Mouse (Mus musculus) frontal cortex, adult (tissue): ENCODE measurements at regions not wholly inside any gene's neighbourhood (a gene's known extent, or its start where the extent isn't known, plus 50 kb on each side); places are given as distances from the start of the nearest gene placed in this dataset.
"Not testable (repeated sequence)": the region's sequence is repeated elsewhere in the genome, so short reads cannot be mapped to it uniquely, and the experiment has no call there.

ENCODE experiments used
- ATAC-seq: cut with Nextera tagmentation; 2 replicates; pipeline ENCODE4 v1.9.2; 2017; ENCODE audit warnings: mild to moderate bottlenecking, moderate library complexity, mixed read lengths; ENCODE audit not compliant: low TSS enrichment

DNA sequence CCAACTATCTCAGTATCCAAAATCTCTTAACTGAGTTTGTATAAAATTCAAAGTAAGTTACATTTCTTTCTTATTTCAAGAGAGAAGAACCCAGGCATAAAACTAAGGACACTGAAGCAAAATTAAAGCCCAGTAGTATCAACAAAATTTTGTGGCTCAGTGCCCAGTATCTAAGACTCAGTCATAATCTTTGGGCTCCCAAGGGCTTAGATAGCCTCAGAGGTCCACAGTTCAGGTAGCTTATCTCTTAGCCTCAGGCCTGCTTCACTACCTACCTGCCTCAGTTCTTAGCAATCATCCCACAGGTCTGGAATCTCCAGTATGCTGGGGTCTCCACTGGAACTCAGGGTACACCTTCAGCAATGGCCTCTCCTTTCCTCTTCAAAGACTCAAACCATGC is 835.6 kb upstream of the Olfr1507 start:
- not testable (repeated sequence) for ATAC-seq

DNA sequence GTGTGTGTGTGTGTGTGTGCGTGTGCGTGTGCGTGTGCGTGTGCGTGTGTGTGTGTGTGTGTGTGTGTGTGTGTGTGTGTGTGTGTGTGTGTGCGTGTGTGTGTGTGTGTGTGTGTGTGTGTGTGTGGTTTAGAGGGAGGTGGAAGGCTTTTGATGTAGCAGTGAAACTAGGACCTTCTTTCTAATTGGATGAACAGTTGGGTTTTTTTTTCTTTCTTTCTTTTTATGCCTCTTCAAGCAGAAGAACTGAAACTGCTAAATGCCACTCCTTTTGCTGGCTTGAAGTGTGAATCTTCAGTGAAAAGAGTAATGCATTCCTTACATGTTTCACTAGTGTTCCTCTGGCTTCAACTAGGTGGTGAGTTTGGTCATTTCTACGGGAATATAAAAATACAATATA is 828.8 kb upstream of the Olfr1507 start:
- ATAC-seq = not testable (repeated sequence)

DNA sequence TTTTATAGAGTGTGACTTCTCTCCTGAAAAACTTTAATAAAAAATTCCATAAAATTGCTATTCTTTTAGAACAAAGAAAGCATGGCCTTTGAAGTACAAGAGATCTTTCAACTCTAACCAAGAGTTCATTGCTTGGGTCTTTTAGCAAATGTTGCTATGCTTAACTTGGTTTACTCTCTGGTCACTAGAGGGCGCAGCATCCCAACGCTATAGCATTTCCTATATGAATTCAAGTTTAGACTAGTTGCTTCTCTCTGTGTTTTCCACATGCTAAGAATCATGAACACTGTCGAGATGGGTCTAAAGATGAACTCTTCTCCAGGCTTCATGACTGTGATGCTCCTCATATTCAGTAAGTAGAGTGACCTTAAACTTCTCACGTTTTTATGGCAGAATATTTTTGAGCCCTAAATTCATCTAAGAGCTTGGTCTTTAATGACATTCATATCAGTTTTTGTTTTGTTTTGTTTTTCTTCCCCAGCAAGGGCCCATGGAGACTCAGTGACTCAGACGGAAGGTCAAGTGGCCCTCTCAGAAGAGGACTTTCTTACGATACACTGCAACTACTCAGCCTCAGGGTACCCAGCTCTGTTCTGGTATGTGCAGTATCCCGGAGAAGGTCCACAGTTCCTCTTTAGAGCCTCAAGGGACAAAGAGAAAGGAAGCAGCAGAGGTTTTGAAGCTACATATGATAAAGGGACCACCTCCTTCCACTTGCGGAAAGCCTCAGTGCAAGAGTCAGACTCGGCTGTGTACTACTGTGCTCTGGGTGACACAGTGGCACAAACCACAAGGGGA is 823.2 kb upstream of the Olfr1507 start:
- peak; percentile 84 for ATAC-seq

DNA sequence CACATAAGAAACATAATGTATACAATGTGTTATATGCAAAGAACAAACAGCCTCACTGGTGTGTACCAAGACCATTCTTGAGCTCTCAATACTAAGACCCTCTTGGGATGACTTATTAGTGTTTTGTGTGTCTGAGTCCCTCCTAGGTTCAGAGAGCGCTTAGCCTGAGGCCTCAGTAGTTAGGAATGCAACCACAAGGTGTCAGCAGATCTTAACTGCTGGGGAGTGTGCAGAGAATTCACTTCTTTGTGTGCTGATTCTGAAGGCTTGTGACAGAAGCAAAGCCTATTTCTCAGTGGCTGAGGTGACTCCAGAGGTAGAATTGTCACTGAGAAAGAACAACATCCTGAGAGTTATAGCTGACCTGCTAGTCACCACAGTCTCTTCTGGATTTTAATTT is 816.9 kb upstream of the Olfr1507 start:
- peak; percentile 73 for ATAC-seq

DNA sequence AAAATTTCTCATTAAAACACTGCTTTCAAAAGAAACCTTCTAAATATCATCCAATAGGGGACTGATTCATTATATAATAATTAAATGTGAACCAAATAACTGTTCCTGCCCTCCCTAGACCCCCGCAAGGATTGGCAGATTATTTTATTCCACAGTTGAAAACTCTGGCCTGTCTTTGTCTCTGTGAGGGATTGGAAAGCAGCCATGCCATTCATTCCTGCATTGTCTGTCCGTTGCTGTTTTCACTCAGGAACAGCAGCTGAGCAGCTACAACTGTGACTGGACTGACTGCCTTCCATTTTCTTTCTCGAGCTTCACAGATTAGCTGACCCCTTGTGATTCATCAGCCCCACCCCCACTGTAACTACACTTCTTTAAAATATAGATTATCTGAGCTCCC is 807.6 kb upstream of the Olfr1507 start:
- ATAC-seq = not testable (repeated sequence)

DNA sequence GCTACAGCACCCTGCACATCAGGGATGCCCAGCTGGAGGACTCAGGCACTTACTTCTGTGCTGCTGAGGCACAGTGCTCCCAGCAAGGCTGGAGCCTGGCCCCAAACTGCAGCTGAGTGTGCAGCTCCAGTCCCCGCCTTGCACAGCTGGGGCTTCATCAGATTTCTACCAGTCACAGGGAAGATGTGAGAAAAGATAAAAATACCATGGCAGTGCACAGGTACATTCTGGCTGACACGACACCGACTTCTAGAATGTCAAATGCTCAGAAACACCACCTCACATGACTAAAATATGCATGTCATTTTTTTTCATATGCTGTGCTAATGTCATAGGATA is 806.9 kb upstream of the Olfr1507 start:
- not testable (repeated sequence) for ATAC-seq

DNA sequence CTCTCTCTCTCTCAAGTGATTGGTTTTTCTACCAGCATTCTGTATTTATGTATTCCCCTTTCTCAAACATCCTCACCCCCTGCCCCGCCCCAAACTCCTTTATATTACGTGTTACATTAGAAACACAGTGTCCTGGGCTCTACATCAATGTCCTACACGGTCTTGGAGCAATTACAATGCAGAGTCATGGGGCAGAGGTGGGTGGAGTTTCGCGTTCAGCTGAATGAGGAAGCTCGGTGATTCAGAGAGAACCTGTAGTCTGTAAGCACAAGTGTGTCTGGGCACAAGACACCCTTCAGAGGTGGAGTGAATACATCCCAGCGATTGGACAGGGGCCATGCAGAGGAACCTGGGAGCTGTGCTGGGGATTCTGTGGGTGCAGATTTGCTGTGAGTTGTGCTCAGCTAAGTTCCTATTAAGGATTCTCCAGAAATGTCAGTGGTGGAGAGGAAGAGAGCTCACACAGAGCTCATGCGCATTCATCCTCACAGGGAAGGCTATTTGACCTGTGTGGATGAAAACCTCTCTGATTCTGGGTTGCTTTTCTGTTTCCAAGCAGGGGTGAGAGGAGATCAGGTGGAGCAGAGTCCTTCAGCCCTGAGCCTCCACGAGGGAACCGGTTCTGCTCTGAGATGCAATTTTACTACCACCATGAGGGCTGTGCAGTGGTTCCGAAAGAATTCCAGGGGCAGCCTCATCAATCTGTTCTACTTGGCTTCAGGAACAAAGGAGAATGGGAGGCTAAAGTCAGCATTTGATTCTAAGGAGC is 806.4 kb upstream of the Olfr1507 start:
- ATAC-seq = peak; percentile 50

DNA sequence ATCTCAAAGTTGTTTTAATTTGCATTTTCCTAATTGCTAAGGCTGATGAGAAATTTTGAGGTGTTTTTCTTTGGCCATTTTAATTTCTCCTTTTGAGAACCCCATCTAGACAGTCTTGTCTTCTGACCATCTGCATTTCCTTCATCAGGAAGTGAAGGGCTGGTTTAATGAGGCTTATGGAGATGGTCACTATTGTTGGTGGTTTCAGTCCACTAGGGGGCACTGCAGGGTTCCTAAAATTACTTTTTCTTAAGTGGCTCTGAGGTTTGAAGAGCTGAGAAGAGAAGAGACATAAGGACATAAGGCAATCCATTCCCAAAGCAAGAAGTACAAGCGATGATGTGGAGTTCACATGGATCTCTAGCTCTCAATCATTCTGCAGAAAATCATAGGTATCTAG is 805.6 kb upstream of the Olfr1507 start:
- not testable (repeated sequence) for ATAC-seq

DNA sequence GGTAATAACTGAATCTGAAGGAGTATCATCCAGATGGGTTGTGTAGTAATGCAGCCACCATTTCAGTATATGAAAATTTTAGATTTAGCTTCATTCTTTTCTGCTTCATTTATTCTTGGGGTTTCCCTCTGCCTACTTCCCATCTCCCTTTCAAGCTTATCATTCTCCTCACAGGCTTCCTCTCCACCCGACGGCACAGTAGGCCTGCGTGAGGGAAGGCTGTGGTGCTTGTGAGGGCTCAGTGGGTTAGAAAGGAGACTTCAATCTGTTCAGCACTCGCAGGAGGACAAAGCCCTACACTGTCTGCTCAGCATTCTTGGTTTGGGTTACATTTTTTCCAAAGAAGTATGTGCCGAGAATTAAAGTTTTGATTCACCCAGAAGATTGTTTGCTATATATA is 804.2 kb upstream of the Olfr1507 start:
- not testable (repeated sequence) for ATAC-seq

DNA sequence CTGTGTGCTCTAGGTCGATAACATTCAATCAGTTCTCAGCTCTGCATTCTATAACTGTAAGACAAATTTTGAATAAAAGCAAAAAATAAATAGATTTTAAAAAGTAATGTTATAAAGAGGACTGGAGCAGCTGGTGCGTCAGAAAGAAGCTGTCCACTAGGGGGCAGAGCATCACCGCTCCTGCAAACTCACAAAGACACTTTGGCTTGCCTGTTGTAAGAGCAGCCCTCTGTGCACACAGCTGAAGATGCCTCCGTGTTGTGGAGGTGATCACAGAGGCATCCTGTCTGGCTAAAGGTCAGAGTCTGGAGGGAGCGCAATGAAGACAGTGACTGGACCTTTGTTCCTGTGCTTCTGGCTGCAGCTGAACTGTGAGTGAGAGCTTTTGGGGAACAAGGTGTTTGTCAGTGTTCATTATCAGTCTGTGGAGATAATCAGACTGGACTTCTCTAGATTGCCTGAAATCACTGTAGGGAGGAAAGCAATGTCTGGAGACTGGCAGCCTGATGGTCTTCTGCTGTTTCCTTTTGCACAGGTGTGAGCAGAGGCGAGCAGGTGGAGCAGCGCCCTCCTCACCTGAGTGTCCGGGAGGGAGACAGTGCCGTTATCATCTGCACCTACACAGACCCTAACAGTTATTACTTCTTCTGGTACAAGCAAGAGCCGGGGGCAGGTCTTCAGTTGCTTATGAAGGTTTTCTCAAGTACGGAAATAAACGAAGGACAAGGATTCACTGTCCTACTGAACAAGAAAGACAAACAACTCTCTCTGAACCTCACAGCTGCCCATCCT is 788.0 kb upstream of the Olfr1507 start:
- peak; percentile 98 for ATAC-seq

DNA sequence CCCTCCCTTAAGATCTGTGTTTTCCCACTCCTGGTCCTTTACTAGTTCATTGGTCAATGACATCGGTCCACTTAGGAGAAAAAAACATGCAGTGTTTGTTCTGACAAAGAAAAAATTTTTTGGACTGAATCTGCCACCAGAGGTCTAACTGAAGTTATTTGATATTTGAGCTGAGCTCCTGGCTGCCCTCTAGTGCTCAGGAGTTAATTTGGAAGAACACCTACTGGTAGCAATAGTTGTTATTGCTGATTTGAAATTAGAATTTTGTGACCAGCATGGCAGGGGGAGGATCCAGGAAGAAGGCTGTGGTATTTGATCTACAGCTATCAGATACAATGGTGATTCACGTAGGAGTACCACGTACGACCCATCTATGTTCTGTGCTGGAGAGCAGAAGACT is 777.7 kb upstream of the Olfr1507 start:
- peak; percentile 74 for ATAC-seq

DNA sequence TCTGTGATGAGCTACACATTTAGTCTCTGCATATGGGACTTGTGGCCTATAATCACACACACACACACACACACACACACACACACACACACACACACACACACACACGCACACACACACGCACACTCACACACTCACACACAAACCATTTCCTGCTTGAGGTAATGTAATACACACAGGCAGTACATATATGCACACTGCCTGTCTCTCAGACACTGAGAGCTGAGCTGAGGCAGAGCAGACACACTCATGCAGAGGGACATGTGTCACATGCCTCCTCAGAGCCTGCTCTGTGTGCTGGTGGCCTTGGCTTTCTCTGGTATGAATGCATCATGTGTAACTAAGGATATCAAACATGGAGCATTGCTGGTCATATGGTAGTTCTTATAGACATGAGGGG is 772.1 kb upstream of the Olfr1507 start:
- ATAC-seq = not testable (repeated sequence)

DNA sequence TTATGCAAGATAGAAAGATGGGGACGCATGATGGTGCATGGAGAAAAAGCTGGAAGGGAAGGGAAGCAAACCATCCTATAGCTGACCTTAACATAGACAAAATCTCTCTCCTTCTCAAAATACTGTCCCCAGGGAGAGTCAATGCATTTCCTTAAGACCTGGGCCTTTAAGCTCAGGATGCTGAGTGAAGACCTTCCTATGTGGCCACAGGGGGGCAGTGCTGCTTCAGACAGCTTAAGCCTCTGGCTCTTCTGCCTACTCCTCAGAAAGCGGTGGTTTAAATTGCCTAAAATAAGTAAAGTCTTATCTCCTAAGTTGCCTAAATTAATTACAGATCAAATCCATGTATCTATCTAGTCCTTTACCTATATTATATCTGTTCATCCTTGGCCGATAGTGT is 760.4 kb upstream of the Olfr1507 start:
- peak; percentile 91 for ATAC-seq

DNA sequence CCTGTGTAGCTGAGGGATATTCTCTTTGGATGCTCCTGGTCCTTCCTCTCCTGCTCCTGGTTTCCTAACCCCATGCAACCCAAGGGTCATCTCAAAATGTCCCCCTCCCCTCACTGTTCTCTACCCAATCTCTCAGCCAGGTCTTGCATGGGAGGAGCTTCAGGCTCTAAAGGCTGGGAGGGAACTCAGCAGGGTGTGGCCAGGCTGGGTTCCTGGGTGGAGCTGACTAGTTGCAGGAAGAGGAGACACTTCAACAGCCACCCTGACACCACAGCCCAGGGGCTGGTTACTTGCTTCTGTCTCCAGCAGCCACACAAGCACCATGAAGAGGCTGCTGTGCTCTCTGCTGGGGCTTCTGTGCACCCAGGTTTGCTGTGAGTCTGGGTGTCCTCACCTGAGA is 757.9 kb upstream of the Olfr1507 start:
- ATAC-seq = not testable (repeated sequence)

DNA sequence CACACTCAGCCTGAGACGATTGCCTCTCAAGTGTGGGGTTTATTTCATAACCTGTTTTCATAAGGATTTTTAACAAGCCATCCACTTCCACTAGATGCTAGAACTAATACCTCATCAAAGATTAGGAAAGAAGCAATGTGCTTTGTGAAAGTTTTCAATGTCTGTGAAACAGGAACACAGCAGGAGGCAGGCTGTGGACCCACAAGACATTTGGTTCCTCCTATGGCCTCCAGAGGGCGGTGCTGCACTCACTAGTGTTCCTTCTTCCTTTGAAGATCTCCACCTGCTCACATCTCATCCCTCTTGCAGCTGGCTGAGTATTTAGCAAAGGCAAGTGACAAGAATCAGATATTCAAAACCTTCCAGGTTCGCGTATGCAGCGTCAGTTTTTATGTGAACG is 735.6 kb upstream of the Olfr1507 start:
- ATAC-seq = not testable (repeated sequence)

DNA sequence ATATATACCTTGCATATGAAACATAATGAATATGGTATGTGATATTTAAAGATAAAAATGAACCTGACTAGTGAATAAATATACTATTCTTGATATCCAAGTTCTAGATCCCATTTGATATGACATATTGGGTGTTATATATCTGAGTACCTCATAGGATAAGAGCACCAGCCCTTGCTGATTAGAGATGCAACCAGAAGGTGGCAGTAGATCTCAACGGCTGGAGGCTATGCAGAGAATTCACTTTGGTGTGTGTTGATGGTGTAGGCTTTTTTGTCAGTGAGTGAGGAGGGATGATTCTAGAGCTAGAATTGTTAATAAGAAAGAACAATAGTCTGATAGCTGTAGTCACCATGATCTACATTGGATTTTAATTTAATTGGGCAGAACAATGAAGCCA is 729.2 kb upstream of the Olfr1507 start:
- not testable (repeated sequence) for ATAC-seq

DNA sequence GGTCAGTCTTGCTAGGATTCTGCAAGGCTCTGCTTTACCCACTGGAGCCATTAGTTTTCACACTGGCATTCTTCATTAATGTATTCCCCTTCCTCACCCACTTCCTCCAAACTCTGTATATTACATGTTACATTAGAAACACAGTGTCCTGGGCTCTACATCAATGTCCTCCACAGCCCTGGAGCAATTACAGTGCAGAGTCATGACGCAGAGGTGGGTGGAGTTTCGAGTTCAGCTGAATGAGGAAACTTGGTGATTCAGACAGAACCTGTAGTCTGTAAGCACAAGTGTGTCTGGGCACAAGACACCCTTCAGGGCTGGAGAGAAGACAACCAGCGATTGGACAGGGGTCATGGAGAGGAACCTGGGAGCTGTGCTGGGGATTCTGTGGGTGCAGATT is 715.0 kb upstream of the Olfr1507 start:
- not testable (repeated sequence) for ATAC-seq

DNA sequence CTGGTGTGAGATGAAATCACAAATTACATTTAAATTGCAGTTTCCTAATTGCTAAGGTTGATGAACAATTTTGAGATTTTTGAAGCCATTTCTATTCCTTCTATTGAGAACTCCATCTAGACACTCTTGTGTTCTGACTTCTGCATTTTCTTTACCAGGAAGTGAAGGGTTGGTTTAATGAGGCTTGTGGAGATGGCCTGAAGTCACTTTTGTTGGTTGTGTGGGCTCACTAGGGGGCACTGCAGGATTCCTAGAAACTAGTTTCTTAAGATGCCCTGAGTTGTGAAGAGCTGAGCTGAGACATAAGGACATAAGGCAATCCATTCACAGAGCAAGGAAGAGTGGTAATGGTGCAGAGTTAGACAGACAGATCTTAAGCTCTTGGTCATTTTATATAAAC is 713.7 kb upstream of the Olfr1507 start:
- ATAC-seq = 0 out of 2 replicates have a peak, but pooled peaks have one; percentile 38

DNA sequence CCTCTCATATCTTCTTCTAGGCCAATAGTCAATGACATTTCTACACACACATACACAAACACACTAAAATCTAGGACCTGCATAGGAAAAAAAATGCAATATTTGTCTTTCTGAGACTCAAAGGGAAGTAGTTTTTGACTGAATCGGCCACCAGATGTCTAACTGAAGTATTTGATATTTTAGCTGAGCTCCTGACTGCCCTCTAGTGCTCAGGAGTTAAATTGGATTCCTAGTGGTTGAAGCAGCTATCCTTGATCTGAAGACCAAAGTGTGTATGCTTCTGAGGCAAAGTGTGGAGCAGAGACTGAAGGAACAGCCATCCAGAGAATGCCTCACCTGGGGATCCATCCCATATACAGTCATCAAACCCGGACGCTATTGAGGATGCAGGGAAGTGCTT is 695.4 kb upstream of the Olfr1507 start:
- 0 out of 2 replicates have a peak, but pooled peaks have one; percentile 47 for ATAC-seq

DNA sequence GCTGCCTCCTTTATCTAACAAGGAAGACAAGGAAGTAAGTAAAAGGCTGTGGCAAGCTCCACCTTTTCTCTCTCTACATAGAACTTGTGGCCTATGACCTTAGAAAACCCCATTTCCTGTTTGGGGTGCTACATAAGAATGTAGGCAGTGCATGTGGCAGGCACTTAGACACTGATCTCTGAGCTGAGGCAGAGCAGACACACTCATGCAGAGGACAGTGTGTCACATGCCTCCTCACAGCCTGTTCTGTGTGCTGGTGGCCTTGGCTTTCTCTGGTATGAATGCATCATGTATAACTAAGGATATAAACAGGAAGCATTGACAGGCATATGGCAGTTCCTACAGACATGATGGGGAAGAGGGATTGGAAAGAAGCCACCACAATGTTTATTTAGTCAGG is 678.5 kb upstream of the Olfr1507 start:
- ATAC-seq = not testable (repeated sequence)

DNA sequence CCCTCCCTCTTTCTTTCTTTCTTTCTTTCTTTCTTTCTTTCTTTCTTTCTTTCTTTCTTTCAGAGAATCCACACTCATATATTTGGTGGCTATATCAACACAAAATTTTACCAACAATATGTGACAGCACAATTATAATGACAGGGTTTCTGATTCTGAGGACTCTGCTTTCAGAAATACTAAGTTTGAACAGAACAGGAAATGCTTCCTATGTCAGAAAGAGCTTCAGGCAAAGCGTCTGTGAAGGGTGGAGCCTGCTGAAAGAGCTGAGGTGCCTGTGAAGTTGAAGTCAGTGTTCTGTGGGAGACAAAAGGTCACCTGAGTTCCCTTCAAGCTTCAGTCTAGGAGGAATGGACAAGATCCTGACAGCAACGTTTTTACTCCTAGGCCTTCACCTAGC is 670.8 kb upstream of the Olfr1507 start:
- not testable (repeated sequence) for ATAC-seq

DNA sequence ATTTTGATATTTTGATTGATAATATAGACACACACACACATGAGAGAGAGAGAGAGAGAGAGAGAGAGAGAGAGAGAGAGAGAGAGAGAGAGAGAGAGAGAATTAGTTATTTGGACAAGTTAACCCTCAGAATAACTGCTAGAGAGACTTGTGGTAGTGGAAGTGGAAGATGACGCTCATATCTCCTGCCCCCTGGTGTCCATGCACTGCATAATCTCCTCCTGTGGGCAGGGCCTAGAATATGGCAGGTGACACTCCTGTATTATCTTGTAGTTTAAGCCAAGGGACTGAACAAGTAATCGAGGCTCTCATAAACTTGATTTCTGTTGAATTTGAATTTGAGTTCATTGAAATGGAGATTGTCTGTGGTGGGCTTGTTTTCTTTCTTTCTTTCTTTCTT is 663.5 kb upstream of the Olfr1507 start:
- not testable (repeated sequence) for ATAC-seq
